Mouse (Mus musculus) olfactory bulb, adult 2 months (tissue): ENCODE measurements at regions not wholly inside any gene's neighbourhood (a gene's known extent, or its start where the extent isn't known, plus 50 kb on each side); places are given as distances from the start of the nearest gene placed in this dataset.

Experiments
- CTCF ChIP-seq: fragments of 200-500 bp; IDR thresholded peaks from 2 replicates; pipeline ENCODE4 v1.5.1; 2012; ENCODE audit warnings: low read depth, mild to moderate bottlenecking, low read length, moderate library complexity; ENCODE audit not compliant: insufficient read depth
- POLR2A ChIP-seq: fragments of 200-500 bp; IDR thresholded peaks from 2 replicates; pipeline ENCODE4 v1.6.1; 2012; ENCODE audit warnings: mild to moderate bottlenecking, low read depth, low read length, moderate library complexity; ENCODE audit not compliant: insufficient read depth

GRCm38 (mm10) chr3:15065681-15066080 is 179.6 kb downstream of the Car2 start:
- TF ChIP-seq CTCF, result no peak
- TF ChIP-seq POLR2A, result no peak
